Mouse (Mus musculus) midbrain, embryonic 12.5 days (tissue): ENCODE data around the gene Mepce. TPM values are rescaled to one million over a fixed set of nuclear protein-coding genes. Genes with fewer than 3 reads are reported as not detected.

ENCODE experiments used
- ATAC-seq: fragments of 200-750 bp; cut with Nextera tagmentation; 2 replicates; pipeline ENCODE4 v1.8.0; 2017; ENCODE audit warnings: low read depth, moderate TSS enrichment, moderate library complexity; ENCODE audit not compliant: low FRiP score
- H3K27ac ChIP-seq: fragments of 300-500 bp; sonication (generic); replicated peaks from 2 replicates; pipeline ENCODE4 v1.5.1; 2016; ENCODE audit warnings: mild to moderate bottlenecking
- H3K27me3 ChIP-seq: fragments of 300-500 bp; sonication (generic); 2 replicates; pipeline ENCODE4 v1.6.1; 2016; ENCODE audit warnings: mild to moderate bottlenecking
- H3K36me3 ChIP-seq: fragments of 300-500 bp; sonication (generic); 2 replicates; pipeline ENCODE4 v1.6.1; 2016
- H3K4me1 ChIP-seq: fragments of 300-500 bp; sonication (generic); 2 replicates; pipeline ENCODE4 v1.6.1; 2016
- H3K4me2 ChIP-seq: fragments of 300-500 bp; sonication (generic); replicated peaks from 2 replicates; pipeline ENCODE4 v1.6.1; 2016; ENCODE audit warnings: mild to moderate bottlenecking, moderate library complexity
- H3K4me3 ChIP-seq: fragments of 300-500 bp; sonication (generic); 2 replicates; pipeline ENCODE4 v1.5.1; 2016; ENCODE audit warnings: mild to moderate bottlenecking
- H3K9ac ChIP-seq: fragments of 300-500 bp; sonication (generic); replicated peaks from 2 replicates; pipeline ENCODE4 v1.6.1; 2016; ENCODE audit warnings: mild to moderate bottlenecking, moderate library complexity
- H3K9me3 ChIP-seq: fragments of 300-500 bp; sonication (generic); 2 replicates; pipeline ENCODE4 v1.6.1; 2016; ENCODE audit warnings: mild to moderate bottlenecking
- WGBS: fragments of 180-500 bp; shearing (Covaris S2); methylation state at CpG from one replicate; pipeline ENCODE4 v1.1.7; 2016; 5-methylcytosine and 5-hydroxymethylcytosine counted together
- polyA plus RNA-seq: library from polyadenylated mRNA; unstranded; fragments of >200 nt; fragmentation: Nextera tagmentation; extraction: Ambion mirVana; gene quantifications from 2 replicates; pipeline ENCODE4 v1.2.1, GENCODE M21; 2016

Mepce gene
- polyA plus RNA-seq, 1 experiment from 2014 or later = 13.7 TPM

DNA sequence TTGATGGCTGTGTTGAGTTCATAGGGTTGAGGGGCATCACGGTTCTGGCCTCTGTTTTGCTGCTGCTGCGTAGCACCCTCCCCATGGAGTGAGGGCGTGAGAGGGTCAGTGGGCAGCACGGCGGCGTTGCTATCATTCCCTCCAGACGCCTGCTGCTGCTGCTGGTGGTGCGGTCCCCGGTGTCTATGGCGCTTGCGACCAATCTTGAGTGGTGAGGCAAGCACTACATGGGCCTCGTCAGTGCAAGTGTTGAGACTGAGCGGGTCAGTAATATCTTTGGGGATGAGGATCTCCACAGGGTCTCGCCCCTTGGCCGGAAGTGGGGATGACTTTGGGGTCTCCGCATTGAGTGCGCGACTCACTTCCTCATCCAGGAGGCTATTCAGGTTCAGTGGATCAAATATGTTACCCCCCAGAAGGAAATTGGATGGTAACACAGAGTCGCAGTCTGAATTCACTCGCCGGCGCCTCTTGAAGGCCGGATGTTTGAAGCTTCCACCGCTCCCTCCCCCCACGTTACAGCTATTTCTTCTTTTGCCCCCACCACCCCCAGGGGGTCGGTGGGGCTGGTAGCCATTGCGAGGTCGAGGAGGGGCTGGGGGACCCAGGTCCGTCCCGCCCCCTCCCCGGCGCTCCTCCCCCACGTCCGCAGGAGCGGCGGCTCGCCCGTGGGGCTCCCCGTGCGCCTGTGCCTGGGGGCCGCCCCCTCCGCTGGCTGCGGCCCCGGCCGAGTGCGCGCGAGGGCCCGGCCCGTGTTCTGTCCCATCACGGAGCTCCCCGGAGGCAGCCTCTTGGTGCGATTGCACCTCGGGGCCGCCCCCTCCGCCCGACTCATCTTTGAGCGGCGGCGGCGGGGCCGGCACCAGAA, 2.1 kb downstream of the Mepce start:
- H3K4me1 ChIP-seq = peaks cover 41% of the 10 kb centered on the region
- peak overlapping the region; percentile 97 for H3K9ac ChIP-seq
- no peaks in the 10 kb centered on the region for H3K9me3 ChIP-seq
- H3K4me2 ChIP-seq = peak overlapping the region; percentile 80
- H3K27me3 ChIP-seq = peaks cover 14% of the 10 kb centered on the region
- H3K36me3 ChIP-seq = peaks cover 41% of the 10 kb centered on the region
- H3K27ac ChIP-seq = peak overlapping the region; percentile 98
- peak; percentile 14 for ATAC-seq
- peak overlapping the region; percentile 79 for H3K4me3 ChIP-seq
- 5% methylated on average over 59 of the region's 62 CpGs for WGBS

DNA sequence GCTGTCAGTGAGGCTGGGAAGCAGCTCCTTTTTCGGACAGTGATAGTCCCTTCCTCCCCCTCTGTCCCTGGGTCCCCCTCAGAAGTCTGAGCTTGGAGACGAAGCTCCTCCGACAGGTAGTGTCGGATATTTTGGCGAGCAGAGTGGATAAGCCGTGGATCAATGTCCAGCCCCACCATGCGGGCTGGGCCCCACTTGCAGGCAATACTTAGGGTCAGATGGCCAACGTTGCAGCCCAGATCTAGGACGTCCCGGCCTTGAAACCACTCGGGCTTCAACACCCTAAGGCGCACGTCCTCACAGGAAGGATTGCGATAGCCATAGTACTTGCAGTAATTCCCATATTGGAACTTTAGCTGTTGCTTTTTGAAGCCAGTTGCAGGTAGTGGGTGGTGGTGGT, 2.9 kb downstream of the Mepce start:
- WGBS = 89% methylated on average over 14 of the region's 14 CpGs

DNA sequence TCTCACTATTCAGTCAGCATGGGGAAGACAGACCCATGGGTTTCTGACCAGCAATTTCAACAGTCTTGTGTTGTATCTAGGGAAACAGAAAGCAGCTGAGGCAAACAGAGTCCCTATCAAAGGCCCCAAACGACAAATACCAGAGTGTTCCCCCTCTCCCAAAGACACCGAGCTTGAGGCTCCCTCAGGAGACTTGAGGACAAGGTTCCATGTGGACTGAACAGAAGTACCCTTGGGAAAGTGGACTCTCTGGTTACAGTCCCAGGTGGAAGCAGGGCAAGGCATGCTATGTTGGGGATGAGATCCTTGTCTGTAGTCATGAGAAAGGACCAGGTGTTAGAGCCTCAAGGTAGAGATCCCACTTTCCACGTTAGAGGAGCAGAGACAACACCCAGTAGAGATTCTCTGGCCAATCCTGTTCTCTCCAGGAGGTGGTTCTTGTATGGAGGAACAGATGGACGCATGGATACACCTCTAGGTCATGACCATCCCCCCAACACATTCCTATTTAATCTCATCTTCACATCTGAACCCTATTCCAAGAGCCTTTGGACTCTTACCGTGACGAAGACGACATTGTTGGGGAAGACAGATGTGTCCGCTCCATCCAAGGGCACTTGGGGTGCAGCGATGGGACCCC, 3.4 kb downstream of the Mepce start:
- Histone ChIP-seq H3K9ac (peak overlapping the region; percentile 97), H3K27ac (no peak overlapping the region), H3K9me3 (no peaks in the 10 kb centered on the region), H3K4me2 (peak overlapping the region; percentile 80), H3K27me3 (peaks cover 9% of the 10 kb centered on the region), H3K4me3 (peak overlapping the region; percentile 79), H3K4me1 (peaks cover 52% of the 10 kb centered on the region), H3K36me3 (peaks cover 46% of the 10 kb centered on the region)
- no peak for ATAC-seq
- WGBS = 75% methylated on average over 9 of the region's 9 CpGs

More for the DNA sequence above, 2.9 kb downstream of the Mepce start:
- peaks cover 46% of the 10 kb centered on the region for H3K36me3 ChIP-seq
- H3K4me1 ChIP-seq = peaks cover 50% of the 10 kb centered on the region
- H3K9ac ChIP-seq = peak overlapping the region; percentile 97
- no peaks in the 10 kb centered on the region for H3K9me3 ChIP-seq
- no peak for ATAC-seq
- H3K4me2 ChIP-seq = peak overlapping the region; percentile 80
- peak overlapping the region; percentile 98; the same call in 1 of the 2 replicates for H3K27ac ChIP-seq
- peak overlapping the region; percentile 79 for H3K4me3 ChIP-seq
- H3K27me3 ChIP-seq = peaks cover 14% of the 10 kb centered on the region

- 87% methylated on average over 13 of the region's 13 CpGs for WGBS
- Histone ChIP-seq H3K36me3 (peaks cover 46% of the 10 kb centered on the region), H3K4me1 (peaks cover 49% of the 10 kb centered on the region), H3K9ac (peak overlapping the region; percentile 97), H3K27me3 (peaks cover under 1% of the 10 kb centered on the region), H3K4me3 (peak overlapping the region; percentile 79), H3K4me2 (peak overlapping the region; percentile 80), H3K27ac (no peak overlapping the region), H3K9me3 (no peaks in the 10 kb centered on the region)
- no peak for ATAC-seq
These were observed 4.5 kb downstream of the Mepce start for GRCm38 (mm10) chr5:137782776-137783522.

- Histone ChIP-seq H3K27me3 (no peaks in the 10 kb centered on the region), H3K4me2 (no peak overlapping the region), H3K4me1 (peaks cover 48% of the 10 kb centered on the region), H3K9me3 (no peaks in the 10 kb centered on the region), H3K27ac (no peak overlapping the region), H3K9ac (no peak overlapping the region), H3K4me3 (no peak overlapping the region), H3K36me3 (peaks cover 46% of the 10 kb centered on the region)
- ATAC-seq = no peak
- 92% methylated on average over 7 of the region's 7 CpGs for WGBS
These were observed 5.8 kb downstream of the Mepce start for GRCm38 (mm10) chr5:137781661-137782060.

DNA sequence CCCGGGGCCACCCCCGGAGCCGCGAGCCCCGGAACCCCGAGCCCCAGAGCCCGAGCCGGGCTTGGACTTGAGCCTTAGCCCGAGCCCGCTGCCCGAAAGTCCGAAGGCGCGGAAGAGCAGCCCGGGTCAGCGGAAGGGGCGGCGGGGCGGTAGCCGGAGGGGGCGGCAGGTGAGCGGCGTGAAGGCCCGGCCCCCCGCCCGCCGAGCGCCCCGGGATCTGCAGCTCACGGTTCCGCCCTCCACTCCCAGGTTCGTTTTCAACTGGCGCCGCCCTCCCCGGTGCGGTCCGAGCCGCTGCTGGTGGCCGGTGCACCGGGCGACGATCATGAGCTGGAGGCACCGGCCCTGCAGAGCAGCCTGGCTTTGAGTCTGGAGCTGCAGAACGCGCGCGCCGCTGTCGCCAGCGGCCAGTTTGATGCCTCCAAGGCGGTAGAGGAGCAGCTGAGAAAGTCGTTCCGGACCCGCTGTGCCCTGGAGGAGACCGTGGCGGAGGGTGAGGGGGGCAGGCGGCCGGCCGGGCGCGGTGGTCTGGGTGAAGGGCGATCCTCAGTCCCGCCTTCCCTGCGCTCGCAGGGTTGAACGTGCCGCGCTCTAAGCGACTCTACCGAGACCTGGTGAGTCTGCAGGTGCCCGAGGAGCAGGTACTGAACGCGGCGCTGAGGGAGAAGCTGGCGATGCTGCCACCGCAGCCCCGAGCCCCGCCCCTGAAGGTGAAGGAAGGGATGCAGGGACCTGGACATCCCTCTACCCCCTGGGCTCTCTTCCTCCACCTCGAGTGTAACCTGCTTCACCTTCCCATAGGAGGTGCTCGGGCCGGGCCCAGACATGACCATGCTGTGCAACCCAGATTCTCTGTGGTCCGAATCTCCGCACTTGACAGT, 8.2 kb downstream of the Mepce start:
- Histone ChIP-seq H3K9ac (peak overlapping the region; percentile 90), H3K27me3 (no peaks in the 10 kb centered on the region), H3K27ac (peak overlapping the region; percentile 95), H3K4me2 (peak overlapping the region; percentile 99), H3K4me1 (peaks cover 38% of the 10 kb centered on the region), H3K36me3 (peaks cover 43% of the 10 kb centered on the region), H3K9me3 (no peaks in the 10 kb centered on the region), H3K4me3 (peak overlapping the region; percentile 99)
- peak; percentile 53 for ATAC-seq
- WGBS = under 1% methylated on average over 74 of the region's 83 CpGs

DNA sequence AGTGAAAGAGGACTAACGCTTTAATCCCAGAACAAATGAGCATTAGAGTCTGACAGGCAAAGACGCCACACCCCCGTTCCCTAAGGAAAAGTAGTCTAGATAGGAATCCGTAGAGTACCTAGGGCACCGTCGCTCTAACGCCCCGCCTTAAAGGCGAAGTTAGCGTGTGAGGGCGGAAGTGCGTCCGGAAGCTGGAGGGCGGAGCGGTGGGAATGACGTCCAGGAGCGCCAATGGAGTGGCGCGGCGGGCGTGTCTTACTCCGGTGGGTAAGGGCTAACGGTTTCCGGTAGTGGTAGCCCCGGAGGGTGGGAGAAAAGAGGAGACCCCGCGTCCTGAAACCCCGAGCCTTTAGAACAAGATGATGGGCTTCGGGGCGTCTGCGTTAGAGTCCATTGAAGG, 8.8 kb downstream of the Mepce start, which contains the start of gene Ppp1r35:
TSS of gene Ppp1r35 (plus strand) at position 215 of the 400 bp plus-strand sequence.
- under 1% methylated on average over 31 of the region's 31 CpGs for WGBS
- ATAC-seq = peak; percentile 95
- H3K27ac ChIP-seq = peak within 1 kb of the TSS; percentile 95
- H3K9ac ChIP-seq = peak within 1 kb of the TSS; percentile 90
- H3K4me2 ChIP-seq = peak within 1 kb of the TSS; percentile 99
- H3K27me3 ChIP-seq = no peaks in the 10 kb centered on the region
- H3K9me3 ChIP-seq = no peaks in the 10 kb centered on the region
- H3K4me3 ChIP-seq = peak within 1 kb of the TSS; percentile 99
- peaks cover 37% of the 10 kb centered on the region for H3K36me3 ChIP-seq
- peaks cover 32% of the 10 kb centered on the region for H3K4me1 ChIP-seq

- 89% methylated on average over 7 of the region's 7 CpGs for WGBS
- Histone ChIP-seq H3K4me1 (peaks cover 19% of the 10 kb centered on the region), H3K9me3 (no peaks in the 10 kb centered on the region), H3K4me3 (no peak overlapping the region), H3K27ac (no peak overlapping the region), H3K9ac (no peak overlapping the region), H3K36me3 (peaks cover 24% of the 10 kb centered on the region), H3K27me3 (no peaks in the 10 kb centered on the region), H3K4me2 (no peak overlapping the region)
- ATAC-seq = no peak
These were observed 10.1 kb downstream of the Mepce start for GRCm38 (mm10) chr5:137777267-137777845.

- Histone ChIP-seq H3K4me1 (peaks cover 13% of the 10 kb centered on the region), H3K27ac (no peak overlapping the region), H3K9me3 (no peaks in the 10 kb centered on the region), H3K4me2 (no peak overlapping the region), H3K36me3 (peaks cover 15% of the 10 kb centered on the region), H3K4me3 (no peak overlapping the region), H3K9ac (no peak overlapping the region), H3K27me3 (no peaks in the 10 kb centered on the region)
- 53% methylated on average over 5 of the region's 5 CpGs for WGBS
- ATAC-seq = no peak
These were observed 11.0 kb downstream of the Mepce start for GRCm38 (mm10) chr5:137776408-137776918.

GRCm38 (mm10) chr5:137775587-137776290, 11.7 kb downstream of the Mepce start:
- H3K27me3 ChIP-seq = no peaks in the 10 kb centered on the region
- no peak overlapping the region for H3K9ac ChIP-seq
- WGBS = 77% methylated on average over 2 of the region's 2 CpGs
- H3K9me3 ChIP-seq = no peaks in the 10 kb centered on the region
- ATAC-seq = no peak
- H3K27ac ChIP-seq = no peak overlapping the region
- peaks cover 8% of the 10 kb centered on the region for H3K36me3 ChIP-seq
- H3K4me2 ChIP-seq = no peak overlapping the region
- H3K4me3 ChIP-seq = no peak overlapping the region
- peaks cover 13% of the 10 kb centered on the region for H3K4me1 ChIP-seq
